Comparison of ENCODE assay signal across 21 mouse cellular contexts in the genomic region with DNA sequence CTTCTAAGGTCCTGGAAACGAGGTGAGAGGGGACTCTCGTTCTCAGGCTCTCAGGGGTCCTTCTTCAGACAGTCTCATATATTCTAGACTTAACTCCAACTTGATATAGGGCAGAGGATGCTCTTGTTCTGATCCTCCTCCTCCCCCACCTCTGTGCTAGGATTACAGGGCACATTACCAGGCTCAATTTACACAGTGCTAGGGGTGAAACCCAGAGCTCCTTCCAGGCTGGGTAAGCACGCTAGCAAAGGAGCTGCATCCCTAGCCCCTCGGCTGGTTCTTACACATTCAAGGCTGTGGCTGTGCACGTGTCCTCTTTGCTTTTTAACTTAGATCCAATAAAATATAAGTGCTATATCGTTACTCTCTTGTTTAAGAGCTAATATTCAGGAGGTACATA. TPM values are rescaled to one million over a fixed set of nuclear protein-coding genes. Genes with fewer than 3 reads are reported as not detected.
DNase-seq lines count a peak whose midpoint lies in the region; ATAC-seq lines count a peak whose summit lies in the region.
"Had no signal": no experiment of that assay in that cellular context is flagged by ENCODE, and none has a peak within 500 bp of the region (broad histone marks: within the 10 kb centered on the region; RNA-seq: fewer than 3 reads in every experiment).

No protein-coding gene starts in this region.

- 0 out of 2 replicates have a peak, but pooled peaks cover 8% of the 10 kb centered on the region for H3K4me1 ChIP-seq in kidney, embryonic 14.5 days (ENCODE audit: control insufficient read depth, insufficient read depth, low read length)
- peaks cover 17% of the 10 kb centered on the region for H3K4me1 ChIP-seq in kidney, embryonic 15.5 days
- peaks cover 7% of the 10 kb centered on the region; the same call in 1 of the 2 replicates for H3K4me1 ChIP-seq in kidney, embryonic 16.5 days (ENCODE audit: insufficient read depth, low read length)

- peak; percentile 71 for ATAC-seq in kidney, embryonic 14.5 days (ENCODE audit: low FRiP score, low TSS enrichment)
- ATAC-seq in kidney, embryonic 15.5 days (replicated peaks; ENCODE audit: low FRiP score), result peak; percentile 49
- peak; percentile 70; the same call in 1 of the 2 replicates for ATAC-seq in kidney, embryonic 16.5 days (ENCODE audit: low FRiP score, low TSS enrichment)
- ATAC-seq: activated CD4-positive, CD25-positive, alpha-beta regulatory T cell, adult 4 months; CD4-positive, CD25-positive, alpha-beta regulatory T cell, adult 4 months had no signal

- no peak overlapping the region for H3K4me2 ChIP-seq in kidney, embryonic 14.5 days (replicated peaks; ENCODE audit: low read depth, low read length)
- no peak overlapping the region for H3K4me2 ChIP-seq in kidney, embryonic 15.5 days
- no peak overlapping the region for H3K4me2 ChIP-seq in kidney, embryonic 16.5 days (replicated peaks; ENCODE audit: low read depth, low read length)

- no peaks in the 10 kb centered on the region for H3K36me3 ChIP-seq in kidney, embryonic 14.5 days (ENCODE audit: control insufficient read depth, insufficient read depth, low read length)
- H3K36me3 ChIP-seq in kidney, embryonic 15.5 days, result no peaks in the 10 kb centered on the region
- no peaks in the 10 kb centered on the region for H3K36me3 ChIP-seq in kidney, embryonic 16.5 days (ENCODE audit: insufficient read depth, low read length)
- H3K36me3 ChIP-seq: G1E had no signal

- no peaks in the 10 kb centered on the region for H3K9me3 ChIP-seq in kidney, embryonic 14.5 days (ENCODE audit: control insufficient read depth, low read length)
- no peaks in the 10 kb centered on the region for H3K9me3 ChIP-seq in kidney, embryonic 15.5 days (replicated peaks)
- no peaks in the 10 kb centered on the region for H3K9me3 ChIP-seq in kidney, embryonic 16.5 days (ENCODE audit: low read length)
- H3K9me3 ChIP-seq: G1E had no signal

- no peaks in the 10 kb centered on the region for H3K27me3 ChIP-seq in kidney, embryonic 14.5 days (ENCODE audit: control insufficient read depth, insufficient read depth, low read length)
- H3K27me3 ChIP-seq in kidney, embryonic 15.5 days, result no peaks in the 10 kb centered on the region
- no peaks in the 10 kb centered on the region for H3K27me3 ChIP-seq in kidney, embryonic 16.5 days (ENCODE audit: insufficient read depth, low read length)
- H3K27me3 ChIP-seq: CH12.LX, Patski had no signal

- DNase-seq in kidney, postnatal 14 days, result no peak
- DNase-seq in kidney, adult 18-20 months, result no peak
- no peak for DNase-seq in kidney, adult 9 months
- DNase-seq: adrenal gland, adult 2 months; adrenal gland, adult 8-10 months; adrenal gland, postnatal 10 days; adrenal gland, postnatal 14 days; adrenal gland, postnatal 25 days; adrenal gland, postnatal 36 days; B cell, adult 2 months; cerebellum, adult 11 months; cerebellum, adult 11-12 months; cerebellum, adult 18-20 months had no signal

- no peak overlapping the region for H3K27ac ChIP-seq in kidney, embryonic 14.5 days (ENCODE audit: low read depth, low read length)
- no peak overlapping the region for H3K27ac ChIP-seq in kidney, embryonic 15.5 days
- H3K27ac ChIP-seq in kidney, embryonic 16.5 days (ENCODE audit: low read length), result no peak overlapping the region

- H3K9ac ChIP-seq in kidney, embryonic 14.5 days (ENCODE audit: low read depth, low read length), result no peak overlapping the region
- no peak overlapping the region for H3K9ac ChIP-seq in kidney, embryonic 15.5 days
- H3K9ac ChIP-seq in kidney, embryonic 16.5 days (replicated peaks; ENCODE audit: low read length), result no peak overlapping the region

- H3K4me3 ChIP-seq in kidney, embryonic 14.5 days (ENCODE audit: low read length), result no peak overlapping the region
- no peak overlapping the region for H3K4me3 ChIP-seq in kidney, embryonic 15.5 days (replicated peaks)
- no peak overlapping the region for H3K4me3 ChIP-seq in kidney, embryonic 16.5 days (ENCODE audit: low read length)

- WGBS in kidney, embryonic 14.5 days, result 40% methylated on average over 6 of the region's 6 CpGs
- 40% methylated on average over 6 of the region's 6 CpGs for WGBS in kidney, embryonic 15.5 days
- WGBS in kidney, embryonic 16.5 days, result 33% methylated on average over 6 of the region's 6 CpGs

RNA-seq across cellular contexts. Expression of a gene that starts 20.4 kb away (rescaled TPM):
- polyA plus RNA-seq in kidney, embryonic 14.5 days (2014; fragmentation: Nextera tagmentation; extraction: Ambion mirVana), result 35.1 and 37.1 TPM in 2 replicates
- polyA plus RNA-seq in kidney, embryonic 15.5 days (2015; fragmentation: Nextera tagmentation; extraction: Ambion mirVana), result 23.4 and 28.6 TPM in 2 replicates
- 18.9 and 19.6 TPM in 2 replicates for polyA plus RNA-seq in kidney, embryonic 16.5 days (2015; fragmentation: Nextera tagmentation; extraction: Ambion mirVana)
